Mouse (Mus musculus): ENCODE measurements around the gene Gtsf1l. TPM values are rescaled to one million over a fixed set of nuclear protein-coding genes. Genes with fewer than 3 reads are reported as not detected.
"Not testable (repeated sequence)": the region's sequence is repeated elsewhere in the genome, so short reads cannot be mapped to it uniquely, and the experiment has no call there.

Gtsf1l gene
- total RNA-seq, 2 experiments from 2014 or later: not detected

- intact Hi-C loops (cut with DNase I): no loop called here
- no peak for TF ChIP-seq CTCF (IDR thresholded peaks at IDR 0.05)
Observed at GRCm38 (mm10) chr2:163061203-163062118, 26.2 kb downstream of the Gtsf1l start.

DNA sequence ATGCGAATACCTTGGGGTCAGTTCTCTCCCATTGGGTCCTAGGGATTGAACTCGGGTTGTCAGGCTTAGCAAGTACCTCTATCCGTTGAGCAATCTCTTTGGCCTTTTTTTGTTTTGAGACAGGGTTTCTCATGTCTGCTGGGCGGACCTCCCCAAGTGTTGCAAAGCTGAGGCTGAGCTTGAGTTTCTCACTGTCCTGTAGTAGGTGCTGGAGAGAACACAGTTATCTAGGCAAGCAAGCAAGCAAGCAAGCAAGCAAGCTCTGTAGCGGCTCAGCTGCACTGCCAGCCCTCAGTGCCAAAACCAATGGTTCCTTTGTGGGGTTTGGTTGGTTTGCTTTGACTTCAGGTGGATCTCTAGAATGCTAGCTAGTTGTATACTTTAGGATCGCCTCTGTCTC lies 27.0 kb downstream of the Gtsf1l start:
- intact Hi-C loops (cut with DNase I): no loop called here
- Histone ChIP-seq H3K4me3 (no peak overlapping the region), H3K27ac (no peak overlapping the region)
- no peak for DNase-seq (ENCODE audit: extremely low spot score in 1 of 2, low spot score in 2 of 2)
- TF ChIP-seq CTCF (IDR thresholded peaks at IDR 0.05): no peak

More at GRCm38 (mm10) chr2:163061203-163062118, 26.2 kb downstream of the Gtsf1l start:
- DNase-seq (ENCODE audit: extremely low spot score in 1 of 2, low spot score in 2 of 2): no peak
- Histone ChIP-seq H3K27ac (no peak overlapping the region), H3K4me3 (no peak overlapping the region)

GRCm38 (mm10) chr2:163058981-163059380 lies 28.7 kb downstream of the Gtsf1l start:
- H3K27ac ChIP-seq; intact Hi-C loops (cut with DNase I); H3K4me3 ChIP-seq; DNase-seq (ENCODE audit: extremely low spot score in 1 of 2, low spot score in 2 of 2): not testable (repeated sequence)

GRCm38 (mm10) chr2:163056584-163056983 lies 31.1 kb downstream of the Gtsf1l start:
- no peak for DNase-seq (ENCODE audit: extremely low spot score in 1 of 2, low spot score in 2 of 2)
- H3K27ac ChIP-seq: no peak overlapping the region
- H3K4me3 ChIP-seq: no peak overlapping the region
- TF ChIP-seq CTCF (IDR thresholded peaks at IDR 0.05): no peak
- intact Hi-C loops (cut with DNase I): no loop called here

DNA sequence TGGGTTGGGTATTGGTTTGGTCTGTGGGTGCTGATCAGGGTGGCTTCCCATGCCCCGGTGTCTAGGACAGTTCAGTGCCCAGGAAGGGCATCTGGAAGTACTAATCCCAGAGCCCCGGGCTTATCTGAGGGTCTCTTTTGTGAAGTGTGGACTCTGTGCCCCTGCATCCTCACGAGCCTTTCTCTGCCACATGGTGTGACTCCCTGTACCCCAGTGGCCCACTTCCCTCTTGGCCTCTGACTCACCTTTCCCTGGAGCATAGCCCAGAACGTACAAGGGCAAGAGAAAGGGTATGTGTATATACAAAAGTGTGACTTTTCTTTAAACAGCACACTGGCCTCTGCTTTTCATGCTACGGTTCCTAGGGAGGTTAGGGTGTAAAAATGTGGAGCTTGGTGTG lies 31.9 kb downstream of the Gtsf1l start:
- intact Hi-C loops (cut with DNase I): no loop called here
- no peak for DNase-seq (ENCODE audit: extremely low spot score in 1 of 2, low spot score in 2 of 2)
- H3K4me3 ChIP-seq: no peak overlapping the region
- no peak overlapping the region for H3K27ac ChIP-seq
- TF ChIP-seq CTCF (IDR thresholded peaks at IDR 0.05): no peak

GRCm38 (mm10) chr2:163054891-163055494 lies 32.7 kb downstream of the Gtsf1l start:
- TF ChIP-seq CTCF (IDR thresholded peaks at IDR 0.05): no peak
- no peak for DNase-seq (ENCODE audit: extremely low spot score in 1 of 2, low spot score in 2 of 2)
- no peak overlapping the region for H3K27ac ChIP-seq
- intact Hi-C loops (cut with DNase I): no loop called here
- H3K4me3 ChIP-seq: peak overlapping the region; percentile 49

GRCm38 (mm10) chr2:163054335-163054840 lies 33.3 kb downstream of the Gtsf1l start, which contains the start of gene Mybl2:
Gene Mybl2 (plus strand): TSS chr2:163054687.
- DNase-seq (ENCODE audit: extremely low spot score in 1 of 2, low spot score in 2 of 2): peak; percentile 81 to 82
- no peak; the same call in 1 of the 2 replicates for TF ChIP-seq CTCF (IDR thresholded peaks at IDR 0.05)
- intact Hi-C loops (cut with DNase I): no loop called here
- peak within 1 kb of the TSS; percentile 49 for H3K4me3 ChIP-seq
- H3K27ac ChIP-seq: no peak within 1 kb of the TSS

DNA sequence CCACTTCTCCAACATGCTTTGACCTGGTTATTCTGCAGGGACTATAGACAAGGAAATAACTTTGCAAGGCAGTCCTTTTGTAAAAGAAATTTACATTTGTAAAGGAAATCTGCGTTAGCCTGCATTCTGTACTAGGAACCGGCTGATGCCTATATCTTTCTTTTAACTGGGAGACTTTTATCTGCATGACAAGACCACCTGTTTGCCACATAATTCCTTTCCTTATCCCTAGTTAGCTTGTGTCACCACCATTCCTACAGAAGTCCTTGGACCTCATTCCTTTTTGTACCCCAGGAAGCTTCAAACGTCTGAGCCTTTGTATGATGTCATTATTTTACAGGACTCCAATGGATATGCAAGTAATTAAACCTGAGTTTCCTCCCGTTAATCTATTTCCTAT lies 34.8 kb downstream of the Gtsf1l start:
- intact Hi-C loops (cut with DNase I): no loop called here
- Histone ChIP-seq H3K27ac (no peak overlapping the region), H3K4me3 (no peak overlapping the region)
- no peak for TF ChIP-seq CTCF (IDR thresholded peaks at IDR 0.05)
- DNase-seq (ENCODE audit: extremely low spot score in 1 of 2, low spot score in 2 of 2): no peak

DNA sequence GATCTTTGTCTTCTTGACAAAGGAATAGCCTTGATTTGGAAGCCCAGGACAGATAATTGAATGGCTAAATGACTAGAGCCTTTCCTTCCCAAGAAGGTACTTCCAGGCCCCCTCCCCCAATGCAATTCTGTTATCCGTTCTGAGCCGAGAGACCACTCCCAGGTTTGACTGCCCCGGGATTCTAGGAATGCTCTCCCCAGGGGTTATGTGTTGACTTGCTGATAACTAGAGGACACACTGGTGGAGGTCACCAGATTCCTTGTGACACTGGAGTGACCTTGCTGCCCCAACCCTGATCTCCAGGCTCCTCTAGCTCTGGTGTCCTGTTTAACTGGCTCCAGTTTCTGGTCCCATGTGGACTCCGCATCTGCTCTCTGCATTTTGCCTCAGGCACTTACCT lies 35.6 kb downstream of the Gtsf1l start:
- TF ChIP-seq CTCF (IDR thresholded peaks at IDR 0.05): no peak
- no peak overlapping the region for H3K27ac ChIP-seq
- H3K4me3 ChIP-seq: no peak overlapping the region
- DNase-seq (ENCODE audit: extremely low spot score in 1 of 2, low spot score in 2 of 2): no peak
- intact Hi-C loops (cut with DNase I): no loop called here

- intact Hi-C loops (cut with DNase I): no loop called here
Observed at GRCm38 (mm10) chr2:163051691-163052090, 36.0 kb downstream of the Gtsf1l start.

GRCm38 (mm10) chr2:163049116-163049515 lies 38.5 kb downstream of the Gtsf1l start:
- DNase-seq (ENCODE audit: extremely low spot score in 1 of 2, low spot score in 2 of 2): no peak
- intact Hi-C loops (cut with DNase I): loop anchor here (5.0 kb wide), 1 partner anchor 353 kb away; no protein-coding TSS in a partner anchor
- TF ChIP-seq CTCF (IDR thresholded peaks at IDR 0.05): no peak
- H3K4me3 ChIP-seq: no peak overlapping the region
- no peak overlapping the region for H3K27ac ChIP-seq

More at GRCm38 (mm10) chr2:163051691-163052090, 36.0 kb downstream of the Gtsf1l start:
- Histone ChIP-seq H3K27ac (no peak overlapping the region), H3K4me3 (no peak overlapping the region)
- TF ChIP-seq CTCF (IDR thresholded peaks at IDR 0.05): no peak
- DNase-seq (ENCODE audit: extremely low spot score in 1 of 2, low spot score in 2 of 2): no peak

GRCm38 (mm10) chr2:163048125-163048524 lies 39.5 kb downstream of the Gtsf1l start:
- Histone ChIP-seq H3K4me3 (peak overlapping the region; percentile 36), H3K27ac (no peak overlapping the region)
- intact Hi-C loops (cut with DNase I): loop anchor here (5.0 kb wide), 1 partner anchor 354 kb away; no protein-coding TSS in a partner anchor
- peak; percentile 62 to 72 for DNase-seq (ENCODE audit: extremely low spot score in 1 of 2, low spot score in 2 of 2)
- TF ChIP-seq CTCF (IDR thresholded peaks at IDR 0.05): peak; percentile 91

Measured in left cerebral cortex, adult 2 months (tissue).